Mouse (Mus musculus) bone marrow, adult 2 months (tissue): ENCODE data around the gene Umad1. TPM values are rescaled to one million over a fixed set of nuclear protein-coding genes. Genes with fewer than 3 reads are reported as not detected.
A peak's percentile ranks its signal among the peaks of the same experiment; 100 is the strongest.

Source experiments
- H3K27ac ChIP-seq: fragments of 200-500 bp; 2 replicates; pipeline ENCODE4 v1.5.1; 2012; ENCODE audit warnings: low read depth, mild to moderate bottlenecking, control low read depth, inconsistent platforms, low read length; ENCODE audit not compliant: control insufficient read depth, poor library complexity, insufficient read depth
- H3K4me1 ChIP-seq: fragments of 200-500 bp; 2 replicates; pipeline ENCODE4 v1.6.1; 2011; ENCODE audit warnings: low read length; ENCODE audit not compliant: control insufficient read depth, insufficient read depth
- H3K4me3 ChIP-seq: fragments of 200-500 bp; replicated peaks from 2 replicates; pipeline ENCODE3; 2011; ENCODE audit warnings: mild to moderate bottlenecking, low read depth, low read length, control low read depth; ENCODE audit not compliant: control insufficient read depth
- CTCF ChIP-seq: fragments of 200-500 bp; IDR thresholded peaks from 2 replicates; pipeline ENCODE4 v1.5.1; 2011; ENCODE audit warnings: low read length, control low read depth; ENCODE audit not compliant: control insufficient read depth, insufficient read depth
- POLR2A ChIP-seq: fragments of 200-500 bp; IDR thresholded peaks from 2 replicates; pipeline ENCODE4 v1.6.1; 2011; ENCODE audit warnings: low read depth, mild to moderate bottlenecking, control low read depth, low read length, borderline replicate concordance; ENCODE audit not compliant: control insufficient read depth
- WGBS: fragments of 180-500 bp; shearing (Covaris S2); methylation state at CpG from one replicate; pipeline ENCODE4 v1.1.7; 2018; 5-methylcytosine and 5-hydroxymethylcytosine counted together
- polyA plus RNA-seq: library from polyadenylated mRNA; stranded (reverse); fragments of >200 nt; gene quantifications from 2 replicates; pipeline ENCODE4 v1.2.4, GENCODE M21; 2011; ENCODE audit warnings: low replicate concordance; ENCODE audit not compliant: missing spikeins, insufficient read depth, insufficient read length

Gene Umad1
- 5.1 and 8.5 TPM in 2 replicates for polyA plus RNA-seq

GRCm38 (mm10) chr6:8259004-8259666 lies at the start of gene Umad1, which contains the start of the genes Rpa3 and Gm45062:
Gene Umad1, plus strand, starts transcription at chr6:8259288.
Gene Rpa3, minus strand, starts transcription at chr6:8259173.
Gene Gm45062, plus strand, starts transcription at chr6:8259450.
- H3K4me3 ChIP-seq, result peak within 1 kb of the TSS; percentile 100
- no peaks in the 10 kb centered on the region for H3K4me1 ChIP-seq
- WGBS, result under 1% methylated on average over 64 of the region's 64 CpGs
- TF ChIP-seq POLR2A (peak; percentile 67), CTCF (no peak; the same call in 1 of the 2 replicates)
- peak within 1 kb of the TSS; percentile 76 for H3K27ac ChIP-seq

- WGBS, result 13% methylated on average over 10 of the region's 10 CpGs
- Histone ChIP-seq H3K4me1 (no peaks in the 10 kb centered on the region; the same call in 1 of the 2 replicates), H3K4me3 (peak overlapping the region; percentile 64), H3K27ac (no peak overlapping the region)
- no peak for TF ChIP-seq CTCF
These were observed 49.3 kb upstream of the Umad1 start for GRCm38 (mm10) chr6:8209866-8210186.

- TF ChIP-seq POLR2A (no peak), CTCF (no peak)
- 69% methylated on average over 3 of the region's 3 CpGs for WGBS
- no peak overlapping the region for H3K27ac ChIP-seq
- no peak overlapping the region for H3K4me3 ChIP-seq
- H3K4me1 ChIP-seq, result no peaks in the 10 kb centered on the region; the same call in 1 of the 2 replicates
These were observed 48.4 kb upstream of the Umad1 start for GRCm38 (mm10) chr6:8210661-8211060.

- 69% methylated on average over 3 of the region's 3 CpGs for WGBS
- Histone ChIP-seq H3K27ac (no peak overlapping the region), H3K4me3 (no peak overlapping the region), H3K4me1 (no peaks in the 10 kb centered on the region)
- no peak for TF ChIP-seq POLR2A
- no peak for TF ChIP-seq CTCF
These were observed 32.1 kb upstream of the Umad1 start for GRCm38 (mm10) chr6:8227035-8227434.

GRCm38 (mm10) chr6:8228596-8228995 lies 30.5 kb upstream of the Umad1 start:
- TF ChIP-seq POLR2A, result no peak
- TF ChIP-seq CTCF, result no peak
- no peaks in the 10 kb centered on the region for H3K4me1 ChIP-seq
- no peak overlapping the region for H3K27ac ChIP-seq
- H3K4me3 ChIP-seq, result no peak overlapping the region
- WGBS, result 85% methylated on average over 3 of the region's 3 CpGs

GRCm38 (mm10) chr6:8258316-8258715 lies 772 bp upstream of the Umad1 start:
- no peak for TF ChIP-seq POLR2A
- TF ChIP-seq CTCF, result no peak
- 4% methylated on average over 6 of the region's 6 CpGs for WGBS
- Histone ChIP-seq H3K4me3 (peak overlapping the region; percentile 100), H3K27ac (no peak overlapping the region), H3K4me1 (no peaks in the 10 kb centered on the region)

GRCm38 (mm10) chr6:8259667-8260044 lies 568 bp downstream of the Umad1 start:
- peak overlapping the region; percentile 91 for H3K4me3 ChIP-seq
- under 1% methylated on average over 8 of the region's 8 CpGs for WGBS
- TF ChIP-seq POLR2A, result no peak
- TF ChIP-seq CTCF, result no peak
- no peaks in the 10 kb centered on the region for H3K4me1 ChIP-seq
- H3K27ac ChIP-seq, result peak overlapping the region; percentile 76

GRCm38 (mm10) chr6:8271047-8271446 lies 12.0 kb downstream of the Umad1 start:
- Histone ChIP-seq H3K27ac (no peak overlapping the region), H3K4me3 (no peak overlapping the region), H3K4me1 (no peaks in the 10 kb centered on the region; the same call in 1 of the 2 replicates)
- WGBS, result 91% methylated on average over 3 of the region's 3 CpGs
- TF ChIP-seq POLR2A, result no peak
